Mouse (Mus musculus): Measurements from ENCODE around the gene Rgs11.
"Not testable (repeated sequence)": the region's sequence is repeated elsewhere in the genome, so short reads cannot be mapped to it uniquely, and the experiment has no call there.

The Rgs11 gene

DNA sequence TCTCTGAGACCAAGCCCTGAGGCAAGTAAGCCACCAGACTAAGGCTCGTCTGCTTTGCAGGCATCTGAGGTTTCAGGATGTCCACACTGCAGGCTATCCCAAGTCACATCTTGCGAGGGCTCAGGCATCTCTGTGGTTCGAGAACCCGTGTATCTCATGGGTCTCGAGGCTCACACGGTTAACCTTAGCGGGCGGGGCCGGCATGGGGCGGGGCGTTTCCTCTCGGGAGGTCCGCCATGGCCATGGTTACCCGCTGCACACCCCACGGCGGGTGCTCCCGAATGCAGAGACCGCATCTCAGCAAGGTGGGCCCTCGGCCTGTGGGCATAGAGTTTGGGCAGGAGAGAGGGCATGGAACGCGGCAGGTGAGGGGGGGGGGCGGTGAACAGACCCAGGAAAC is at the start of gene Rgs11:
Gene Rgs11 (plus strand): TSS at position 215 of the 400 bp plus-strand sequence.
- DNase-seq (ENCODE audit: low read depth), result no peak

DNA sequence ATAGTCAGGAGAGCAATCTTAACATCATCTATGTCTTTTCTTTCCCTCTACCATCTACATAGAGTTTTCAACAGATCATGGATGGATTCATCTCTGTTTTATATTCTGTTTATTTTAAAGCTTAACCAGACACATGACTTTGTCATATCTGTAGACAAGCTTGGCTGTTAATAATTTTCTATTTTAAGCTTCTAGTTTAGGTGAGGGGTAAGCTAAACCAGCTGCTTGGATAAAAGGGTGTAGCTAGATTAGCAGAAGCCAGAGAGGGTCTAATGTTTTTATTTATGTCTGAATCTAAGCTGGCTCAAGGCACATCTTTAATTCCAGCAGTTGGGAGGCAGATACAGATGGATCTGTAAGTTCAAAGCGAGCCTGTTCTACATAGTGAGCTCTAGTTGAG is 40.0 kb upstream of the Rgs11 start:
- DNase-seq (ENCODE audit: low read depth), result no peak

DNA sequence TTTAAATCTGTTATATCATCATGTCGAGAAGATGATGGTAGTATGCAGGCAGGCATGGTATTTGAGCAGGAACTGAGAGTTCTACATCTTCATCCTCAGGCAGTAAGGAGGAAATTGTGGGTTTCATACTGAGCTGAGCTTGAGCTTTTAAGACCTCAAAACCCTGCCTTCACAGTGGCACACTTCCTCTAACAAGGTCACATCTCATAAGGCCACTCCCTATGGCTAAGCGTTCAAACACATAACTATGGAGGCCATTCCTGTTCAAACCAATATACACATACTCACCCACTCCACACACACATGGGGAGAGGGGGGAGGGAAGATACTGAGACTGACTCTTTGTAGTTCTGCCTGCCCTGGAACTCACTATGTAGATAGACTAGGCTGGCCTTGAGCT is 34.7 kb upstream of the Rgs11 start:
- peak; percentile 93 for DNase-seq (ENCODE audit: low read depth)

DNA sequence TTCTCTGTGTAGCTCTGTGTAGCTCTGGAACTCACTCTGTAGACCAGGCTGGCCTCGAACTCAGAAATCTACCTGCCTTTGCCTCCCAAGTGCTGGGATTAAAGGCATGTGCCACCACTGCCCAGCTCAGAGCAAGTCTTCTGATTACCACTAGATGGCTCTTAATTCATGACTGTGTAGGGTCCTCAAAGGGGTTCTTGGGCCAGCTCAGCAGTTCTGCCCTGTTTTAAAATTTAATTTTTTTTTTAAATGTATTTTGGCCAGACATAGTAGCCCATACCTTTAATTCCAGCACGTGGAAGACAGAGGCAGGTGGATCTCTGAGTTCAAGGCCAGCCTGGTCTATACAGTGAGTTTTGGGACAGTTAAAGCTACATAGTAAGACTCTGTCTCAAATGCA is 27.5 kb upstream of the Rgs11 start:
- DNase-seq (ENCODE audit: low read depth), result not testable (repeated sequence)

DNA sequence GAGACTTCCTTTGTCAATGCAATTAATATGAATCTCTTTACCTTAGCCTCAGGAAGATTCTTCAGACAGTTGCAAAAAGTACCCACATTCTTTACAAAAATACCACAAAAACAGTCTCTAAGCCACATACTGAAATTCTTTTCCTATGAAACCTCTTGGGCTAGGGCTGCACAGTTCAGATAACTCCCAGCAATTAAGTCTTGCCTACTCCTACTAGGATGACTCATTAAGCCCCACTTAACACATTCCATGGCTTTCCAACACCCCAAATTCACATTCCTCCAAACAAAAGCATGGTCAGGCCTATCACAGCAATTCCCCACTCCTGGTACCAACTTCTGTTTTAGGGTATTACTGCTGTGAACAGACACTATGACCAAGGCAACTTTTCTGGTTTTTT is 24.1 kb upstream of the Rgs11 start:
- DNase-seq (ENCODE audit: low read depth), result peak; percentile 42

DNA sequence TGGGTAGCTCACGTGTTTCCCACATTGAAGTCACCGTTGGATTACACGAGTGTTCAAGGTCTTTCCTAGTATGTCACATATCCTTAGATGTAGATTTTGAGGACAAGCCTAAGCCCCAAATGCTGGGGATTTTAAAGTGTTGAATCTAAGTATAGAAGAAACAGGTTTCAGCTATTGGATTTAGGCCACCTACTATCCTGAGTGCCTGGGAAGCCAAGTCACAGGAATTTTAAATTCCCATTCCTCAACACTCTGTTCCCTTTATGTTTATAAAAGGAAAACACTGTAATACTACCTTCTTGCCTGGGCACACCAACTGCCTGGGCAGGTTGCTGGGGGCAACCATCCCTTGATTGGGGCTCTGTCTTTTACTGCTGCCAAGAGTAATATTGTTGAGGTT is 21.6 kb upstream of the Rgs11 start:
- no peak for DNase-seq (ENCODE audit: low read depth)

DNA sequence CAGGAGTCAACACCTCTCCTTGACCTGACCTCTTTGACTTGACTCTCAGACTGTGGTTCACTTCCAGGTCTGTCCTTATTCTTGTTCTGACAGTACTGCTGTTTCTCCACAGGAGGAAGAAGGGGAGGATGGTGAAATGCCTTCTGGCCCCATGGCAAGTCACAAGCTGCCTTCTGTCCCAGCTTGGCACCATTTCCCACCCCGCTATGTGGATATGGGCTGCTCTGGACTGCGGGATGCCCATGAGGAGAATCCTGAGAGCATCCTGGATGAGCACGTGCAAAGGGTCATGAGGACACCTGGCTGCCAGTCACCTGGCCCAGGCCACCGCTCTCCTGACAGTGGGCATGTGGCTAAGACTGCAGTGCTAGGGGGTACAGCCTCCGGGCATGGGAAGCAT is 15.2 kb upstream of the Rgs11 start:
- no peak for DNase-seq (ENCODE audit: low read depth)

DNA sequence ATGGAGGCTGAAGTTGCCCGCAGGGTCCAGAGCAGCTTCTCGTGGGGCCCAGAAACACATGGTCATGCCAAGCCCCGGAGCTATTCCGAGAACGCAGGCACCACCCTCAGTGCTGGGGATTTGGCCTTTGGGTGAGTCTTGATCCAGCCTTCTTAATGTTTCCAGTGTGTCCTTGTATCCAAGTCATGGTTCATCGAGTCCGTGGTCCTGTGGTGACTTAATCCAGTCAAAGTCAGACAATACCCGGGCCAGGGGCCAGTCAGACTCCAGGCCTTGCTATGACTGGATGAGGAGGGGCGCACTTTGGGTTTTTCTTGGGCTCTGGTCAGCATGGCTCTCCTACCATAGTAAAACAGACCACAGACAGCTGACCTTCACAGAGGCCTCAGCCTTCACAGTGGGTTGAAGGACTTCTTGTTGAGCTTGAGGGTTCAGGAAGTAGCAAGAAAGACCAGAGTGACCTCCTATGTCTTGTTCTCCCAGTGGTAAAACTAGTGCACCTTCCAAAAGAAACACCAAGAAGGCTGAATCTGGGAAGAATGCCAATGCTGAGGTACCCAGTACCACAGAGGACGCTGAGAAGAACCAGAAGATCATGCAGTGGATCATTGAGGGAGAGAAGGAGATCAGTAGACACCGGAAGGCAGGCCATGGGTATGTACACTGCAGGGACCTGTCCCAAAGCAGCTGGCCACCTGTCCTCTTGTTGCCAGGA is 14.5 kb upstream of the Rgs11 start:
- DNase-seq (ENCODE audit: low read depth), result no peak

DNA sequence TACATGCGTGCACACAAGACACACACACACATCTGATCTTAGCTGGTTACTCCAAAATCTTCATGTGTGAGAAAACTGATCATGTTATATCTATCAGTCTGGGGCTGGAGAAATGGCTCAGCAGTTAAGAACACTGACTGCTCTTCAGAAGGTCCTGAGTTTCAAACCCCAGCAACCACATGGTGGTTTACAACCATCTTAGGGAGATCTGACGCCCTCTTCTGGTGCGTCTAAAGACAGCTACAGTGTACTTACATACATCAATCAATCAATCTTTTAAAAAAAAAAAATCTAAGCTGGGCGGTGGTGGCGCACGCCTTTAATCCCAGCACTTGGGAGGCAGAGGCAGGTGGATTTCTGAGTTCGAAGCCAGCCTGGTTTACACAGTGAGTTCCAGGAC is 11.3 kb upstream of the Rgs11 start:
- DNase-seq (ENCODE audit: low read depth), result peak; percentile 63

DNA sequence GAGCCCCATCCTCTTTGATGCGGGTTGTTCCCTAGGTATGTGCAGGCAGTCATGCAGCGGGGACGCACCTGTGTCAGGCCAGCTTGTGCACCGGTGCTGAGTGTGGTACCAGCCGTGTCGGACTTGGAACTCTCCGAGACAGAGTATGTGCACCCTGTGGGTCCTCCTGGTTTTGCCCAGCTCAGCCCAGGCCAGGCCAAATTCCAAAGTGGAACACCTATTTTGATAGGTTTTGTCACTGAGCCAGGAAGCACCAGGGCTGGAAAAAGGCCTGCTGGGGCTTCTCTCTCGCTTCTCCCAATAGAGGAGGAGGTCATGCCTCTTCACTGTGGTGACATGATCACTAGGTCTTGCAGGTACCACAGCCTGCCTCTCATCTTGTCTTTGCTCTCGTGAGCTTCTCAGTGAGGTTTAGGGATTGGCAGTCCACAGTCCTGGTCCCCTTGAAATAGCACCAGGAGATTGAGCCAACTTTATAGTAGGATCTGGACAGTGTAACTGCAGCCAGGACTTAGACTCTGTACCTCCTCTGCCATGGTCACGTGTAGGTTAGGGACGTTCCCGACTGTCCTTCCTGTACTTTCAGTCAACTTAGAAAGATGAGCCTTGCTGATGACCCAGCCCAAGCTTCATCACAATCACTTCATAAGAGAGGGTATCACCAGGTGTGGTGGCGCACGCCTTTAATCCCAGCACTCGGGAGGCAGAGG is 10.1 kb upstream of the Rgs11 start:
- DNase-seq (ENCODE audit: low read depth), result no peak

DNA sequence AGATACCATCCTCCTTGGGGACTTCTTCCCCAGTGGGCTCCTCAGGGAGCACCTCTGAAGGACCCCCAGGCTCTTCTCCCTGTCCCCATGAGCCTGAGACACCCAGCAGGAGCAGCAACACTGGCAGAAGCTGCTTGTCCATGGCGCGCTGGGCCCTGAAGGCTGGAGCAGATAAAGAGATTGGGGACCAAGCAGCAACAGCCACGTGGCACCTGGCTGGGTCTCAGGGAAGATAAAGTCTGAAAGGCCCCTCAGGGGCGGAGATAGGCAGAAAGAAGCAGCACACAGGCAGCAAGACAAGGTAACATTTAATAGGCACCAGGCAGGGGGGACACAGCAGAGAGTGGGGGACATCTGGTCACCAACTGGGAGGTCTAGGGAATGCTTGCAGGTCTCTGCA is 3.9 kb upstream of the Rgs11 start, which contains the start of gene Pdia2:
Gene Pdia2 (minus strand): TSS at position 196 of the 400 bp plus-strand sequence.
- DNase-seq (ENCODE audit: low read depth), result no peak

DNA sequence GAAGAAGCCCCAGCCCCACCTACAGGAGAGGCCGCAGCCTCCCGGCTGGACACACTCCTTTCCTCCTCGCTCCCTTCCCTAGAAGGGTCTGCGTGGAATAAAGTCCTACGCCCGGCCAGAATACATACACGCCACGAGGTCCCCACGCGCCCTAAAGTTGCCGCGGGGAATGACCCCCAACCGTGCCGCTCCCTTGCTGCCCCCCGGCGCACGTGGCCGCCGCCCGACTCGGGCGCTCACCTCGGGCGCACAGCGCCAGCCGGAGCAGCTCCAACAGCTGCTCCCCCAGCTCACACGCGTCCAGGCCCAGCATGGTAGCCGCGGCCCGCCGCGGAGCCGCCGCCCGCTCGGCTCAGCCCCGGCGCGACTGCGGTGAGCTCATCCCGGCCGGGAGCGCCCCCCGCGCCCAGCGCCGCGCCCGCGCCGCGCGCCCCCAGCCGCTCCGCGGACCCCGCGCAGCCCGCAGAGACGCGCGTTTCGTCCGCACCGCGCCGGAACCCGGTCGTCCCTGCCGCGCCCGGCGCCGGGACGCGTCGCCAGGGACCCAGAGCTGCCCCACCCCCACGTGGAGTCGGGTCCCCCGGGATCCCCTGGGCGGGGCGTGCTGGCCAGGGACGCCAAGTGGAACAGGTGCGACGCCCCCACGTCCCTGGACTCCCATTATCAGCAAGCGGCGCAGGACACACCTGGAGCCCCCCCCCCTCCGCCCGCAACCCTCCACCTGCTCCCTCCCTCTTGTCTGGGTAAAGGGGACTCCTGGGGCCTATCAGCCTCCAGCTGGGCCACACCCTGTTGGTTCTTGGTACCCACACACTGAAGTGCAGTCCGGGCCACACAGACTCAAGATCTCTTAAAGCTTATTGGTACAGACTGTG is 1.7 kb upstream of the Rgs11 start:
- no peak for DNase-seq (ENCODE audit: low read depth)

DNA sequence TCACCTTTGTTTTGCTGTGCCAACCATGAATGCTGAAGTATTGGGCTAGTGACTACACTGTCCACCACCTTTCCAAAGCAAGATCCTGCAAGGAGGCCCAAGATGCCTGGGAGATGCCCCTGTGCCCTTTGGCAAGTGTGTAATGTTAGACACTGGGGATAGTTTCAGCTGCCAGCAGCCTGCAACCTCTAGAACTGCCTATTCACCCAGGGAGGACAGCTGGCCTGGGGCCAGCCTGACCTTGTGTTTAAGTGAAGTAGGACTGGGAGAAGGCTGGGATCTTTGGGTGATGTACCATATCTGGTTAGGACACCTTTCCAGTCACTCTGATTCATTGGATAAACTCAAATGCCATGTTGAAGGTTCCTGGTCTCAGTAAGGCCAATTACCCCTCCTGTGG is 753 bp upstream of the Rgs11 start:
- DNase-seq (ENCODE audit: low read depth), result no peak

DNA sequence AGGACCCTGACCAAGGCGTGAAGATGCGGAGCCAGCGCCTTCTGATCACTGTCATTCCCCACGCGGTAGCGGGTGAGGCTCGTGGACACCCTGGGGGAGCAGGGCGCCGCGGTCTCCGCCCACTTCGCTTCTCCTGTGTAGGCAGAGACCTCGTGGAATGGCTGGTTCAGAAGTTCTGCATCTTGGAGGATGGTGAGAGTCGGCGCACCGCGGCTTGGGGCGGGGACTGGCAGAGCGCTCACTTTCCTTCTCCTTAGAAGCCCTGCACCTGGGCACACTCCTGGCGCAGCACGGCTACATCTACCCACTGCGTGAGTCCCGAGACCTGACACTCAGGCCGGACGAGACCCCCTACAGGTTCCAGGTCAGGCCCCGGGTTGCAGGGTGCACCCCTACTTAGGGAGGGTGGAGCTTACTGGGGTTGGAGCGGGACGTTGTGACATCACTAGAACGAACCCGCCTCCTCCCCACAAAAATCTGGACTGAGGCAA is 615 bp downstream of the Rgs11 start:
- no peak for DNase-seq (ENCODE audit: low read depth)

DNA sequence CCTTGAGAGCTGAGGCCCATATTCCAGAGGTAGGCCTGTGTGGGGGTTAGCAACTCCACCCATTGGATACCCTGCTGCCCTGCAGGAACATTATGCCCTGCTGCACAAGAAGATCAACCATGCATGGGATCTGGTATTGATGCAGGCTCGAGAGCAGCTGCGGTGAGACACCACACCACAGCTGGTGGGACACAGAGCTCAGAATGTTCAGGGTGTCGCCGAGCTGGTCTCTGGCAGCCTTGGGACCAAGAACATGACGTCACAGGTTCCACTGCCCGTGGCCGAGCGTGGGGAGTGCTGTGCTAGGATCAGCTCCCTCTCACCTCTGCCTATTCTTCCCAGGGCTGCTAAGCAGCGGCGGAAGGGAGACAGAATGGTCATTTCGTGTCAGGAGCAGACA is 2.0 kb downstream of the Rgs11 start:
- DNase-seq (ENCODE audit: low read depth), result no peak

DNA sequence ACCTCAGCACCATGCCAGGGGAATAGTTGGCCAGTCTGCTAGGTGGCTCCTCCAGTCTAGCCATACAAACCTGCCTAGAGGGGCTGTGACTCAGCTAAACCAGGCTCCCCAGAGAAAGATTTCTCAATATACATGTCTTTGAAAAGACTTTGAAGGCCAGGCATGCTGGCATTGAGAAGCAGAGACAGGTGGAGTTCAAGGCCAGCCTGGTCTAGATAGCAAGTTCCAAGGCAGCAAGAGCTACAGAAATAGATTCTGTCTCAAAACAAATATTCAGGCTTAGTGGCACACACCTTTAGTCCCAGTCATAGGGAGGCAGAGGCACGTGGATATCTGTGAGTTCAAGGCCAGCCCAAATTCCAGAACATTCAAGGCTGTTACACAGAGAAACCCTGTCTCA is 3.6 kb downstream of the Rgs11 start:
- DNase-seq (ENCODE audit: low read depth), result peak; percentile 15

DNA sequence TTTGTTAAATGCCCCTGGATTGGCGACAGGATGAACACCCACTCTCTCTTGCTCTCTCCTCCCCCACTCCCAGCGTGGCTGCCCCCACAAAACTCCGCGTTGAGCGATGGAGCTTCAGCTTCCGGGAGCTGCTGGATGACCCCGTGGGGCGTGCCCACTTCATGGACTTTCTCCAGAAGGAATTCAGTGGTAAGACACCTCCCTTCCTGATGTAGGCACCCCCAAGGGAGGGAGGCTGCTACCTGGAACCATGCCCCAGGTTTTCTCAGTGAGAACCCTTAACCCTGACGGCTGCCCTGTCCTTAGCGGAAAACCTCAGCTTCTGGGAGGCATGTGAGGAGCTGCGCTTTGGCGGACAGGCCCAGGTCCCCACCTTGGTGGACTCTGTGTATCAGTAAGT is 4.9 kb downstream of the Rgs11 start, which contains the start of gene Arhgdig:
Gene Arhgdig (minus strand): TSS at position 101 of the 400 bp plus-strand sequence.
- no peak for DNase-seq (ENCODE audit: low read depth)

DNA sequence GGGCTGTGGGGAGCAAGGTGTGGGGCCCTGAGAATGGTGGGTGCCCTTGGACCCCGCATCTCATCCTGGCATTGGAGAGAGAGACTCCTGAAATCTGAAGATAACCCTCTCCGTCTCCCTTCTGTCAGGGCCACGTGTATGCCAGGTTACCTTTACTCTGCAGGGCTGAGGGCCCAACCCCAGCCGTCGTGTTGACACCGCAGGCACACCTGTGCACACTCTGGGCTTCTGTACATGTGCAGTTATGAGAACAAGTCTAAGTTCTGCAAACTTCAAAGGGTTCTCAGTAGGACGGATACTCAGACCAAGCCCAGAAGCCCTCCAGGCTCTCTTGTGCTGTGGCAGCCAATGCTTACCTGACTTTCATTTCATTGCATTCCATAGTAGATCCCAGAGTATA is 9.5 kb downstream of the Rgs11 start:
- DNase-seq (ENCODE audit: low read depth), result no peak

DNA sequence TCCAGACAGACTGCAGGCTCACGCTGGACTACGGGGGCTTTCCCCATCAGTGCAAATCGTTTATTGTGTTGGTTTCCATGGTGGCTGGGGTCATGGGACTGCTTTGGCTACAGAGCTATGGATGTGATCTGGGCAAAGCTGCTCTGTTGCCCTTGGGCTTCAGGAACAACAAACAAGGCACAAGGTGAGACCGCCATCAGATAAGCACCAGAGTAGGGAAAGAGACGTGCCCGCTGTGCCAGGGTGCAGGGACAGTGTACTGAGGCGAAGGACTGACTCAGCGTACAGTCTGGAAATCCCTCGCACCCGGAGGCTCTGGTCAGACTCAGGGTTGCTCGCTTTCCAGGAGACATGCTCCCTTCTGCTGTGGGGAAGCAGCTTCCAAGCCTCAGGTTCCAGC is 9.9 kb downstream of the Rgs11 start:
- DNase-seq (ENCODE audit: low read depth), result no peak

DNA sequence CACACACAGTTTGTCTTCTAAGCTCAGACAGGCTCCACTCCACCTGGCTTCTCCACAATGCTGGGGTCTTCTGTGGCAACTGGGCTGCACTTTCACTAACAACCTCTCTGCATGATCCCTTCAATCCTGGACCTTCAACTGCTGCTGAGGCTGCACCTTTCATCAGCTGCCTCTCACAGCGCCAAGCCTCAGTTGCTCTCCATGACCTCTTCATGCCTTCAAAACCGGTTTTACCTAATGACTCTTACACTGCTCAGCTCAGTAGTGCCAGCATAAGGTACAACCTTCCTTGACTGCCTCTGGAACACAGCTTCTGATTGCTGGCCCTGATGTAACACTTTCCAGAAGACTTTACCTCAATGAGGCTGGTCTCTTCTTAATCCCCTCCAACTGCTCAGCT is 18.8 kb downstream of the Rgs11 start:
- no peak for DNase-seq (ENCODE audit: low read depth)

DNA sequence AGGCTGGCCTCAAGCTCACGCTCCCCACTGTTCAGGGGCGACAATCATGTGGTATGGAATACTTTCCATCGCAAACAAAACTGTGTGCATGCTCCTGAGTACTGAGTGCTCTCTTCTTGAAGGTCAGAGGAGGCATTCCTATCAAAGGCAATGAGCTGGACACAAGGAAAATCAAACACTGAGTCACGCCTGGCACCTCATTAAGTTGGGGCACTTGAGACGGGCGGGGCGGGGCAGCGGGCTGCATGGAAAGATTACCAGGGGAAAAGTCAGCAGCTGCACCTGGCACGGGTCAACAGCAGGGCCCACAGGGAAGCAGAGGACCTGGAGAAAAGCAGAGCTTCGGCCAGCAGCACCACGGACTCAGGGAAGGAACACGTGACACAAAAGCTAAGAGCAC is 22.4 kb downstream of the Rgs11 start:
- no peak for DNase-seq (ENCODE audit: low read depth)

DNA sequence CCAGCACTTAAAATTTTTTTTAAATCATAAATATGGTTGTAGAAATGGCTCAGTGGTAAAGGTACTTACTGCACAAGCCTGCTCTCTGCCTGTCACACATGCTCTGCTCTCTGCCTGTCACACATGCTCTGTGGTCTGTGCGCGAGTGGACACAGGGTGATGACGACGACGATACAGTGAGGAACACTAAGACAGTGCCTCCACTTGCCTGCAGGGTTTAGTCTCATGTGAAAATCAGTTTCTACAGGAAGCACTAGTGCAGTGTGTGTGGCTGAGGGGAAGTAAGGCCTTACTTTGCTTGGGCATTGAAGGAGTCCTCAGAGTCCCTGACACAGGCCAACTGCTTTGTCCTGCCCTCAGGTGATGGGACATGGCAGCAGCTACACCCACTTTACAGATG is 27.0 kb downstream of the Rgs11 start:
- peak; percentile 24 for DNase-seq (ENCODE audit: low read depth)

DNA sequence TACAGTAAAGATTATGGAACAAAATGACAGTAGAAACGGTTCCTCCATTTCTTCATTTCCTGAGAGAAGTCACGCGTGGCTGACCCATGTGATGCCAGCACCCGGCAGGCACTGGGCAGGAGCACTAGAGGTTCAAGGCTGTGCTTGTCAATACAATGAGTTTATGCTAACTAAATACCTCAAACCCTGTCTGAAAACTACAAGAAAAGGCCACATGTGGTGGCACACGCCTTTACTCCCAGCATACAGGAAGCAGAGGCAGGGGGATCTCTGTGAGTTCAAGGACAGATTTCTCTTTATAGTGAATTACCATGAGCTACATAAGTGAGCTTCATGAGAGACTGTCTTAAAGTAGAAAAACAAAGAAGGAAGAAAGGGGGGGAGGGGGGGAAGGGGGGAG is 28.4 kb downstream of the Rgs11 start:
- peak; percentile 31 for DNase-seq (ENCODE audit: low read depth)
